Mouse (Mus musculus) large intestine, adult 2 months (tissue): ENCODE data around the gene 2510009E07Rik. TPM values are rescaled to one million over a fixed set of nuclear protein-coding genes. Genes with fewer than 3 reads are reported as not detected.

Source experiments
- DNase-seq: peaks from one replicate; pipeline ENCODE4 v3.0.0-alpha.2; 2012; ENCODE audit warnings: low read depth, low spot score
- WGBS: fragments of 180-500 bp; shearing (Covaris S2); methylation state at CpG from one replicate; pipeline ENCODE4 v1.1.7; 2018; 5-methylcytosine and 5-hydroxymethylcytosine counted together
- polyA plus RNA-seq: library from polyadenylated mRNA; depleted of rRNA; stranded (reverse); fragments of >200 nt; gene quantifications from 2 replicates; pipeline ENCODE4 v1.2.3, GENCODE M21; 2012

2510009E07Rik gene
- polyA plus RNA-seq, 1 experiment = 5.3 TPM

DNA sequence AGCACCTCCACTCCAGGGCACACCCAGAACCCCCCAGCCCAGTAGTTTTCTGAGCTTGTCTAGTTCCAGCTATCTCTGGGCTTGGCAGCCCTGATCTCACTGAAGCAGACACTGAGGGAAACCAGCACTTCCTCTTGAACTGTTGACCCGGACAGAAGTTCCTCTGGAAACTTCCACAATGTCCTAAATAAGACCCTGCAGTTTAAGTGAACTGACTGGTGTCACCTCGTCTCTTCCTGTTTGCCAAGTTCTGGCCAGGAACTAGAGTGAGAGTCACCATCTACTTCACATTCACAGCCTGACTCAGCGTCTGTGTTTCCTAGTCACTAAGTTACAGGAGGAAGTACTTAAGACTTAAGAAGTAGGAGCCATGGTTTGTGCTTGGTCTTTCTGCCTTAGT is 52.5 kb downstream of the 2510009E07Rik start:
- 47% methylated on average over 3 of the region's 3 CpGs for WGBS
- DNase-seq = no peak

DNA sequence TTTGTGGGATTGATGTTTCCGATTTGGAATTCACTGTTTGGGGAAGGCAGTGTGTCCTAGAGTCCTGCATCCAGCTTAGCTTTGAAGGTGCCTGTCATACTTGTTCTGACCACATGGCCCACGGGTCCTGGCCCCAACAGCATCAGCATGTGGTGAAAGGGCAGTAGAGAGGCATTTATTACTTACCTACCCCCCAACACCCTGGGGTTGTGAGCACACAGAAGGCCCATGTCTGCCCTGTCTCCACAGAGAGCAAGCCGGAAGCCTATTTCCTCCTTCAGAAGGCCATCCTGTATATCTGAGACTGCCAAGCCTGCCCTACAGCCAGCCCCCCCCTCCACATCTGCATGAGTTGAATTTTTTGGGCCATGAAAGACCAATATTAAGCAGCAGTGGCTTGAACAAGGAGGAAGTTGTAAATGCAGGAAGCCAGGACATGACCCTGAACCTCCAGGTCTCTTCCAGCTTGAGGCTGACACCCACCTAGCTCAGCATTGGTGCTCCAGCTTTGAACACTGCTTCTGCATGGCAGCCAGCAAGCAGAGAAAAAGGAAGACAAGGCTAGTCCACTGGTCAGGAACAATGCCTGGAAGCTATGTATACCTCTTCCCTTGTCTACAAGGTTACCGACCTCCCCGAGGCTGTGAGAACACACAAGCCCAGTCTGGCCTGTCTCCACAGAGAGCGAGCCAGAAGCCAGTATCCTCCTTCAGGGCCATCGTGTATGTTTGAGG is 53.5 kb downstream of the 2510009E07Rik start:
- 78% methylated on average over 7 of the region's 7 CpGs for WGBS
- no peak for DNase-seq

DNA sequence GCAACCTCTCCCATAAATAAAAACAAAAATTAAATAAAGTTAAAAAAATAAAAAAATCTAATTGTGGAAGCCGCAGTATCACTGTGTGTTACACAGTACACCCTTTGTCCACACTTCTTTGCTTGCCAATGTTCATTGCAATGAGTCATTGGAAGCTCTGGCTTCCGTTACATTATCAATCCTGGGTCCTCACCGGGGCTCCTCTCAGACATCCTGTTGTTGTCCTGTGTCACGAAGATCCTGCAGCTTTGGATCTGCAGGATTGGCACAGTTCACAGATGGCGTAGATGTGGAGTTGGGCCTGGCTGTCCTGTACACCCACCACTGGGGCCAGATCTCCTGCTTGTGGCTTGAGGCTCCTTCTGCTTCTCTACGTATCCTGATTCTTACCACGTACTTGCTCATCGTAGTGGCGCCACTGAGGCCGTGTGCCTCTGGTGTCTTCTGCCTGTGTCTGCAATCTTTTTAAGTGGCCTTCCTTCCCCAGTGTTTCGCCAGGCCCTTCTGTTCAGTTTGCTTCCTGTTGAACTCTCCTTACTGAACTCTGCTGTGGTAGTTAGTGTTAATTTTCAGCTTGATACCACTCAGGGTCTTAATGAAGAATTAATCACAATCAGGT is 57.2 kb downstream of the 2510009E07Rik start:
- 83% methylated on average over 11 of the region's 11 CpGs for WGBS

DNA sequence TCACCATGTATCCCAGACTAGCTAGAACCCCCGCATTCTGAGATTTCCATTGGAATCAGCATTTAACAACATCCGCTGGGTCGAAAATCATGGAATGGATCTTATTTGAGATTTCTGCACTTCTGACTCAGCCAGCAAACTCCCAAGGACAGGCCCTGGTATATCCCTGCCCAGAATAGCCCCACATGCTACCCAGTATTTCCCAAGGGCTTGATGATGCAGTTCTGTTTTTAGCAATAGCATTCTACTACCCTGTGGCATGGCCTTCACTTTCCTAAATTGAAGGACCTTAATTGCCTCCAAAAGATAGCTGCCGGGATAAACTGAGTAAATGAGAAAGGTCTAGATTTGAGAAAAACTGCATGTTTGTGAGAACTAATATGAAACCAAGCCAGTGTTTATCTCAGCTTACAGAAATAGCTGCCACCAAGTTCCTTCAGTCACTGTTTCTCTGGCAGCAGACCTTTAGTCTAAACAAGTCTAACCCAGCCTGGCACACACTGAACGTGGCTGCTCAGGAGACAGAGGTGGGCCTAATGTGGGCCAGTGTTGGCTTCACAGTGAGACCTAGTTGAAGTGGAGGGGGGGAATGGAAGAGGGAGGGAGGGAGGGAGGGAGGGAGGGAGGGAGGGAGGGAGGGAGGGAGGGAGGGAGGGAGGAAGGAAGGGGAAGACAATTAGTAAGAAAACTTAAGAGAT is 58.2 kb downstream of the 2510009E07Rik start:
- DNase-seq = no peak
- WGBS = 76% methylated on average over 5 of the region's 5 CpGs

More for the DNA sequence above, 57.2 kb downstream of the 2510009E07Rik start:
- no peak for DNase-seq

DNA sequence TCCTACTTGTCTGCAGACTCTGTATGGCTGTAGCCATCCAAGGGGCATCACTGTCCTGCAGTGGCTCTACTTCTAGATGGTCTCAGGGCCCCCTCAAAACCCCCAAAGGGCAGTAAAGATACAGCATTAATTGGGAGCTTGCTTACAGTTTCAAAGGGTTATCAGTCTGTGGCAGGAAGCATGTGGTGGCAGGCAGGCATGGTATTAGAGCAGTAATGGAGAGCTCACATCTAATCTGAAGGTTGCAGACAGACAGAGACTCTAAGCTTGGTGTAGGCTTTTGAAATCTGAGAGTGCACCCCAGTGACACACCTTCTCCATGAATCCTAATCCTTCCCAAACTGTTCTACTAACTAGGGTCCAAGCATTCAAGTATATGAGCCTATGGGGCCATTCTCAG is 60.0 kb downstream of the 2510009E07Rik start:
- DNase-seq = no peak

DNA sequence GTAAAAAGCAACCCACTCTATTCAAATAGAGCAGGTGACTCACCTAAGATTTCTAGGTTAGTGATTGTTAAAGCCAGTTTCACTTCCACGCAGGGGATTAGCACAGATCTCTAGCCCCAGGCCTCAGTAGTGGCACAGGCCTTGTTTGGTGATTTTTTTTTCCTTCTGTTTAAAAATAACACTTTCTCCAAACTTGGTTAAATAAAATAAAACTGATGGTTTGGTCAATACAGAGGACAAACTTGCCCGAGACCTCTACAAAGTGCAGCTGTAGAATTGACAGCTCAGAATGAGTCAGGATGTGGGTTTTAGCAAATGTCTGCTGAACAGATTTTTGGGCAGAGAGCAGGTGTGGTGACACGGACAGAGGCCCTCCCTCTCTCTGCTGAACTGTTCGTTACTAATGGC is 62.6 kb downstream of the 2510009E07Rik start:
- WGBS = 78% methylated on average over 4 of the region's 4 CpGs
- no peak for DNase-seq

DNA sequence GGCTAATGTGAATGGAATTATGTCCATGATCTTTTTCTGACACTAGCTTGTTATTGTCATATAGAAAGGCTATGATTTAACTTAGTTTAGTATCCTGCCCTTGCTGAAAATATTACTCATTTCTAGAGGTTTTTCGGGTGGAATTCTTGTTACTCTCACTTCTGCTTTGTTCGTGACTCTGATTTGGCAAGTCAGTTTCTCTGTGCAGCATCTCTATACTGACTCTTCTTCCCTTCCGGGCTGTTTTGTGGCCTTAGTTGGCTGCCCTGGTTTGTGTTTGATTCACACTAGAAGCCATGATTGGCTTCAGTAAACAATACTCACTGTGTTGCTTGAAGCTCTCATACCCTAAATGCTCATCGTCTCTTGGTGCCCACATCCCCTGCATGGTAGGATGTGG is 63.9 kb downstream of the 2510009E07Rik start:
- 83% methylated on average over 4 of the region's 4 CpGs for WGBS
- no peak for DNase-seq

DNA sequence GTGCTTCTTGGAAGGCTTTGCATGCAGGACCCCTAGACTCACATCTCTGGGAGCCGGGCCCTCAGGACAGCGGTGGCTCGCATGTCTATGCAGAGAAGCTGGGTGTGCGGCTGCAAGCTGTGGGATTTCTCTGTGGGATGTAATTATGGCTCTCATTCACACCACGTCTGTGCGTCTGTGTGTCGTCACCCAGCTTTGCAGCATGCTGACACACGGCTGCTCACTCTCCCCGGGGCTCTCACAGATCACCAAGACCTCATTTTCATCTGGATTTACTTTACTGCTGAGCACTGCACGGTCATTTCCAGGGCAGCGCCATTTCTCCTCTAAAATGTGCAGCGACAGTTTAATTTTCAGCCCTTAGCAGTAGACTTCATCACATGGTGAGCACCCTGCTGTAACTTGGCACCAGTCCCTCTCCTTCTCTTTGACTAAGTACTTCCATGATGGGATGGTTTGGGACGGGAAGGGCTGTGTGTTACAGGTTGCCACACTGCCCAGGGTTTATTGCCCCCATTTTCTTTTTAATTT is 66.3 kb downstream of the 2510009E07Rik start:
- no peak for DNase-seq
- 80% methylated on average over 13 of the region's 13 CpGs for WGBS

DNA sequence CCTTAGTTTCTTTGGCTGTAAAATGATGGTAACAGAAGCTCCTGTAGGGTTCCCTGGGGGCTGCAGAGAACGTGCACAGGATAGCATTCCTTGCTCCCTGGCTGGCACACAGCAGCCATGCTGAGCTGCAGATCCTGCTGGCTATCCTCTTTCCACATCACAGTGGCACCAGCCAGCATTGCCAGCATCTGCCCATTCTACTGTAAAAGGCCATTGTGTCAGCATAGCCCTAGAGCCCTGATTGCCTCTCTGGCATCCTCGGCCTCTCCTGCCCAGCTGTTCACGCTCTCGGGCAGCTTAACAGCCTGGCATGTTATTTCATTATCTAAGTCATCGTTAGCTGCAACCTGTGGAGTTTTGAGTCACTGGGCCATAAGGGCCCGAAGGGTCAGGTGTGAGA is 67.2 kb downstream of the 2510009E07Rik start:
- DNase-seq = no peak

DNA sequence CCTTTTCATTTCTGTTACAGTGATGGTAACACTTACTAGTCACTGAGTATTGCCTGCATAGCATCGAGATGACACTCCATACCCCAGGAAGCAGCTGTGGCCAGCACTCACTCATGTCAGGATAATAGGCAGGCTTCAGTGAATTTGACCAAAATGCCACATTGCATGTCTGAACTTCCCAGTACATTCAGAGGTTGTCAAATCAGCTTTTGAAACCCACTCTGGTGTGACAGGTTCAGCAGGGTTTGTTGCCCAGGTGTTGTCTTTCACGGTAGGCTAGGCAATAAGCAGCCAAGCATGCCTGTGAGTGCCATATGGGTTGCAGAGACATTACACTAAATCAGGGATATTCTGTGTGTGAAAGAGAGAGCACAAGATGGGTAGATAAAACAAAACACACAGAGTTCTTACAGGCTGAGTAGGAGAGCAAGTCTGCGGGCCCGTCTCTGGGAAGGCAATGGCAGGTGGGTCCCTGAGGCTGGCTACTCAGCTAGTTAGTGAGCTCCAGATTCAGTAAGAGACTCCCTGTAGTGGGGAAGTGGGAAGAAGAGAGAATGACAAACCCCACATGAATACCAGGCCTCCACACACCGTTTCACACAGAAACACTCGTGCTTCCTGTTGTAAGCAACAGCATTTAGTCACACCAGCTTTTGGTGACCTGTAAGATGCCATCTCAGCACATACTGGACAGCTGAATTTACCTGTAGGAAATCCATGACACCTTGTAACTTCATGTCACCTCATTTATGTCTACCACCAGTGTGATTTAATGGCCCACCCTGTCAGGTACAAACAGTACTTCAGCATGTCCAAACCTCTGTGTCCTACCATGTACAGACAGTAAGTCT is 68.5 kb downstream of the 2510009E07Rik start:
- DNase-seq = no peak
- 77% methylated on average over 6 of the region's 6 CpGs for WGBS

More for the DNA sequence above, 67.2 kb downstream of the 2510009E07Rik start:
- 79% methylated on average over 6 of the region's 6 CpGs for WGBS

DNA sequence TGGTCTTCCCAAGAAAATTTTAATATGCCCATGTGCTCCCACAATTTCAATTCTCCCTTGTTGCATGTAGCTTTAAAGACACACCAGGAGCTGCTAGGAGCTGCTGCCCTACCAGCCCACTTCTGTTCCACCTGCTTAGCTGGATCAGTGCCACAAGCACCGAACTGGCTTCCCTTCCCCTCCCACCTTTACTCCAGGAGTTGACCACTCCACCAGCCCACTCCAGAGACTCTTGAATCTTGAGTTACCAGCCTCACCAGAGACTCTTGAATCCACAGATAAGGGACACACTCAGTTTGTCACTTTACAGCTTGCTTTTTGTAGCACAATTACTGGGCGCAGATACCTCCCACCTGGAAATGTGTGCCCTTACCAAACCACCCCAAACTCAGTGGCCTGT is 73.8 kb downstream of the 2510009E07Rik start:
- DNase-seq = no peak
- WGBS = 62% methylated on average over 2 of the region's 2 CpGs

DNA sequence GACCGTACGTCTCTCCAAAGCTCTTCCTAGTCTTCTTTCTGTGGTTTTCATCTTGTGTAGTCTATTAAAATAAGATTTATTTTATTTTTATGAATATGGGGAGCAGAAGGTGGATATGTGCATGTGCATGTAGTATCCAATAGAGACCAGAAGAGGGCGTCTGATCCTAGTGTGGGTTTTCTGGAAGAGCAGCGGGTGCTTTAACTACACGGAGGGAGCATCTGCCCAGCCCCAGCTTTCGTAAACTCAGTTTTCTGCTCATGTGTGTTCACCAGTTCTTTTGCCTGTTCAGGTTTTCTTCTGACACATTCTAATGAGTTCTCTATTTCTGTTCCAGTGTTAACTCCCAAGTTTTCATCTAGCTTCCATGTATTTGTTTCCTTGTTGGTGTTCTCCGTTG is 78.7 kb downstream of the 2510009E07Rik start:
- 56% methylated on average over 7 of the region's 7 CpGs for WGBS
- peak; percentile 11 for DNase-seq

DNA sequence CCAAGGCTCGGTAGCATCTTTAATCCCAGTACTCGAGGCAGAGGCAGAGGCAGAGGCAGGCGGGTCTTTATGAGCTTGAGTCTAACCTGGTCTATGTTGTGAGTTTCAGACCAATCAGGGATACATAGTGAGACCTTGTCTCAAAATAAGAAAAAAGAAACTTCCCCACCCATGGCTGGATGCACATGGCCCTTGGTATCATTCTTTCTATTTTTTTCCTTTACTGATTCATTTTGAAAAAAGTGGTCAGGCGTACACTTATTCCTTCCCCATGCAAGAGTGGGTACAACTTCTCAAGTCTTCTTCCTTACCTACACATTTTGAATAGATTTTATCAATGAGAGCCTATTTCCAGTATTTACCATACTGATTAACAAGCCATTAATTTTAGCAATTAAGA is 84.0 kb downstream of the 2510009E07Rik start:
- DNase-seq = no peak
- WGBS = 90% methylated on average over 4 of the region's 4 CpGs

DNA sequence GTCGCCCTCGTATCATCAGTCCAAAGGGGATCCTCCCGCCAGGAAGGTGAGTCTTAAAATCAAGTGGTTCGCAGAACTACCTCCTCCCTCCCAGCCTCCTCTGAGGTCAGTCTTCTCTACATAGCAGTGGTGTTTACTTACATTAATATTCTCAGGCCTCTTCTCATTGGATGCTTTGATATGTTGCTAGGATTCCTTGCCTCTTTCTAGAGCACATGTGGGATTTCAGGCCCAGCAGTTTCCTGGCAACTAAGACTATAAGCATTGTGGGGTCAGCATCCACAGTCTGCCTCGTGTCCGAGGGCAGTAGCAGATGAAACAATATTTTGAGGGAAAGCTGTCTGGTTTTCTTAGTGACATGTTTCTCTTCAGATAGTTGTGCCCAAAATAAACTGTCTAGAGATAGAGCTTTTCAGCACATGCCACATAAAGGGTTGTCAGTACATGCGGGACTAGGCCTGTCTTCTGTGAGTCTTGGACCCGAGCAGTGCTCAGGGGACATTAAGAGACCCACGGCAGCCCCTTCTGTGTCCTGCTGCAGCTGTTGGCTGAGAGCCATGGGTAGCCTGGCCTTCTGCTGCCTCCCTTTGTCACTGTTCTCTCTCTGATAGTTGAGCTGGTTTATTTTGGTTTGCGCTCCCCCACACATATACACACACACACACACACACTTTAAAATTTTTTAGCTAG is 86.1 kb downstream of the 2510009E07Rik start:
- WGBS = 78% methylated on average over 10 of the region's 10 CpGs
- DNase-seq = no peak

DNA sequence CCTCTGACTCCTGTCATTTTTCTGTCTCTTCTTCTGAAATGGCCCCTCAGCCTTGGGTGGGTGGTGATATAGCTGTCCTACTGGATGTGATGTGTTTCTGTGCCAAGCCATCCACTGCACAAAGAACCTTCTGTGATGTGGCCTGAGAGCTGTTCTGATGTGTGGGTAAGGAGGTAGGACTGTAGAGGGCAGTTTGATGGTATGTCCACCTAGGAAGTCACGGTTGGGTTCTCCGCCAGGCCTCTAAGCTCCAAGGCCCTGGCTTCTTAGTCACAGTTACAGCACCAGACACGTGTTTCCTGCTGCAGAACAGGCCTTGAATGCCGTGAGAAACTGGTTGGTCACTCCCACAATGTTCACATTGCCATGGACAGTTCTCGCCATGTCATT is 86.8 kb downstream of the 2510009E07Rik start:
- WGBS = 77% methylated on average over 5 of the region's 5 CpGs
- no peak for DNase-seq

DNA sequence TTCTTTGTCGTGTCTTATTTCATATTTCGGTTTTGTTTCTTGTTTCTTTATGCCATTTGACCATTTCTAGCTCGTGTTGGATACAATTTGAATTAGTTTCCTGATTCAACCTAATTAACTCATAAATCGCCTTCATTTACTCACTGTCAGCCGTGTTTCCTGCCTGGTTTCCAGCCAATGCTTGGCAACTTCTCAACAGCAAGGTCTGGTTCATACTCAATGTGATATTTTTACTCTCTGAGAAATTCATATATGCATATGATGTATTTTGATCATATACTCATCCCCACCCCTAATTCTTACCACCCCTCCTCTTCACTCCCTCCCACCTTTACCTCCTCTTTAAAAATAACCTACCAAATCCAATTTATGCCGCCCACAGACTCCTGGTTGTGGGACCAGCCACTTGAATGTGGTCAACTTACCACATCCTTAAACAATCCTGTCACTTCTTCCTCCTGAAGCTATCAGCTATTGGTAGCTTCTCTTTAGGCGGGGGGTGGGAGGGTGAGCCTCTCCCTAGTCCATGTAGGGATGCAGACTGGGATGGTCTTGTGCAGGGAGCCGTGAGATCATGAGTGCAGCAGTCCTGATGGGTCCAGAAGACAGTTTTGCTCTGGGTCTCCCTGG is 87.3 kb downstream of the 2510009E07Rik start:
- no peak for DNase-seq
- WGBS = 49% methylated on average over 8 of the region's 8 CpGs

DNA sequence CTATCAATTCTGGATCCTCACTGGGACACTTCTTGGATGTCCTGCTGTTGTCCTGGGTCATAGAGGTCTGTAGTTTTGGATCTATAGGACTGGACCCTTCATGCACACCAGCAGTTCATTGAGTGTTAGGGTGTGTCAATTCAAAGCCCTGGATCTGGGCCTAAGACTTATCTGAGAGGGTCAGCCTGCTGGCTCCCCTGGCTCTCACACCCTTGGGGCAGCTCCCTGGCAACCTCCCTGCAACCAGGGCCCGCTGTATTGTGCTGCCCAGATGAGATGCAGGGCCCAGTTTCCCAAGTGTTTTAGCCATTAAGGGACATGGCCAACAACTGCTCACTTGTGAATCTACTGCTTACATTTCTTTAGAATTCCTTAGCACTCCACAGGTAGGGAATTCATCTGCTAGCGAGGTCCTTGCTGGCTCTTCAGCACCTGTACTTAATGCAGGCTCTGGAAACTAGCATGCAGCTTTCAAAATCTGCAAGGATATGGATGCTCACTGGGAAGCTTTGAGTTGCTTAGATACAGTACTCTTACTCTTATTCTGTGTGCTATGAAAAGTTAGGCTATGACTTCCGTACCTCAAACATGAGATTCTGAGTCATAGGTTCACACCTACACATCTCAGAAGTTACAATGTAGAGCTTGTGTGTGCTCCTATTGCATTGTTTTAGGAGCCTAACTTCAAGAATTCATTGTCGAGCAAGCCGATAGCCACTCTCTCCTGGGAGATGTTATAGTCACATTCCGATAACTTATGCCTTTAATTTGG is 88.0 kb downstream of the 2510009E07Rik start:
- no peak for DNase-seq
- 63% methylated on average over 6 of the region's 6 CpGs for WGBS

DNA sequence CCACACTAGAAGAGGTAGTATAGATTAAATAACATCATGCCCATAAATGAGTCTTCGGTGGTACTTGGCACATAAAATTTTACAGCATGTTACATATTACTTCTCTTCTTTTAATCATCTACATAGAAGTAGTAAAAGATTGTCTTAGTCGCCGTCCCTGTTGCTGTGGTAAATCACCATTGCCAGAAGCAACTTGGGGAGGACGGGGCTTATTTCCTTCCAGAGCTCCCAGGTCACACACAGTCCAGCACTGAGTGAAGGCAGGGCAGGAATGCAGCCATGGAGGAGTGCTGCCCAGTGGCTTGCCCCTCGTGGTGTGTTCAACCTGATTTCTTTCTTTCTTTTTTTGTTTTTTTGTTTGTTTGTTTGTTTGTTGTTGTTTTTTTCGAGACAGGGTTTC is 90.1 kb downstream of the 2510009E07Rik start:
- no peak for DNase-seq
- WGBS = 40% methylated on average over 6 of the region's 6 CpGs
